Mouse (Mus musculus) fat pad, adult 2 months (tissue): ENCODE results near the gene Defb19.

ENCODE experiments used
- DNase-seq: peaks from one replicate; pipeline ENCODE4 v3.0.0-alpha.2; 2011; ENCODE audit warnings: low read depth, low spot score; ENCODE audit errors: extremely low read depth

Defb19 gene

DNA sequence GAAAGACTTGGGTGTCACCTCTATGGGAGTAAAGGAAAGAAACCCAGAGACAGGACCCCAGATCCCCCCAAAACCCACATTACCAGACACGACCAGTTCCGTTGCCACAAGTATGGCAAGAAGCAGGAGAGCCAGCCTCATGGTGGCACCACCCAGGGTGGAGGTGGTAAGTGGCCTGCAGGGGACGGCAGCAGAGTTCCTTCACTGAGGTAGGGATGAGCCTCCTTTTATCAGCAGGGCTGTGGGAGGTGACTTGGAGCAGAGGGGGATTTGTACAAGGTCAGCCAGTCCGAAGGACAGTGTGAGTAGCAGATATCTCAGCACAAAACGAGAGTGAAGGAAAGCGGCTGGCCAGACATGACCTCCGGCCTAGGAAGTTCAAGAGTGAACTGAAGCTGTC, at the start of gene Defb19:
Defb19 (minus strand) TSS at position 206 of the 400 bp plus-strand sequence.
- DNase-seq = no peak

DNA sequence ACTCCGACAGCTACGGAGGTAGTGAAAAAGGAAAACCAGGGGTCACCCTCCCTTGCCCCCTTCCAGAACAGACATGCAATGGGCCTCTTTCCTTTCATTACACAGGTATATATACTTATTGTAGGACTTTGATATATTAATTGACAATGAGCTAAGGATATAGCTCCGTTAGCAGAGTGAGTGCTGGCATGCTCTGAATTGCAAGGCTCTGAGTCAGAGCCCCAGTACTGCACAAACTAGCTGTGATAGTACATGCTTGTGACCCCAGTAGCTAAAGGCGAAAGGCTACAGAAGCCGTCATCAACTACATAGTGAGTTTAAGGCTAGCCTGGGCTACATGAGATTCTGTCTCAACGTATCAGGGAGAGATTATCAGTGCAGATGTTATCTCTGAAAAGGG, 49.8 kb upstream of the Defb19 start:
- no peak for DNase-seq

DNA sequence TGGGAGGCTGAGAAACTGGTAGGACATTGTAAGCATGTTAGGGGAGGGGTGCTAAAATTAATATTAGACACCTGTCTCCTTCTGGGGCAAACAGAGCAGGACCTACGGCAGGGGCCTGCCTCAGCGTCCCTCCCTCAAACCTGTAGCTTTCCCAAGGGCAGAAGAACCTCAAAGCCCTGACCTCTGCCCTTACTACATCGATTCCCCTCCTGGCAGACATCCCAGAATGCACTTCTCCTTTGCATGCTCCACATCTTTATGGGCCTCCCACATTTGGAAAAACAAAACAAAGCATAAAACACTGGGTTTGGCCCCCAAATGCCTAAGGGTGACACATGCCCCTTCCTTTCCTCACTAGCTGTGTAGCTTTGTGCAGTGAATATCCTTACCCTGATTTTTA, 49.1 kb upstream of the Defb19 start:
- no peak for DNase-seq

DNA sequence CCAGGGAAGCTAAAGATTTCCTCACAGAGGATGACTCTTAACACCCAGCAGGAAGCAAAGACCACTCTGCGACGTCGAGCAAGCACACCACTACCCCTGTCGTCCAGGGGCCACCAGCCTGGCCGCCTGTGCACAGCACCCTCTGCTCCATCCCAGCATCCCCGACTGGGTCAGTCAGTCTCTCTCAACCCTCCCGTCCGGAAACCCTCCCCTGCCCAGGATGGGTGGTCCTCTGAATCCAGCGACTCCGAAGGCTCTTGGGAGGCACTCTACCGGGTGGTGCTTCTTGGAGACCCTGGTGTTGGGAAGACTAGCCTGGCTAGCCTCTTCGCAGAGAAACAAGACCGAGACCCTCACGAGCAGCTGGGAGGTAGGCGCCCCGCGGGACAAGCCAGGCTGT, 48.0 kb upstream of the Defb19 start:
- no peak for DNase-seq

DNA sequence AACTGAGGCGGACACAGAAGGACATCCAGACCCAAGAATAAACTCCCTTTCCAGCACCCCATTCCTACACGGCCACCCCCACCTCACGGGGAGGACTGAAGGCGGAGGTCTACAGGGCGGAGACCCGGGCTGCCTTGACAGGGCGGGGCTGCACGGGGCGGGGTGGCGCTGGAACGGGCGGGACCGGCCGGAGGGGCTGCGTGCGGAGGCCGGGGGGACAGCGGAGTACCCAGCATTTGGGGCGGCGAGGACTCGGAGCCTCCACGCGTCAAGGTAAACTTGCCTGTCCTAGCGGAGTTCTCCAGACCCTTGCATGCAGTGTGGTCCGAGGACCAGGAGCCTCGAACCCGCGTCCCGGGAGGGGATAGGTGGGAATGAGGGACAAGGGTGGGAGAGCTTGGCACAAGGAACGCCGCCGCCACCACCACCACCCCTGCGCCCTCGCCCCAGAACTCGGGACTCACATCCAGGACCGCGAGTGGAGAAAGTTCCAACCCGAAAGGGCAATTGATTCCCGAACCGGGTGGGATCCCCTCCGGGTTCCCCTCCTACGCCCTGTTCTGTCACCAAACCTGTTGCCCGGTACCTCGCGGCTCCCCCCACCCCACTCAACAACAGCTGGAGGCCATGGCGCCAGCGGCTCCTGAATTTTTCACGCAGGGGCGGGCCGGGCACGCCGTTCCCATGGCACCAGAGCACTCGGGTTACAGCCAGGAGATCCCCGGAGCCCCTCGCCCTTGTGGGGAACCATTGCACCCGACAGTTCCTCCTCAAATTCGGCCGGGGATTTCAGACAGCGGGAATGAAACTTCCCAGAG, 46.9 kb upstream of the Defb19 start, which contains the start of gene Rem1:
Rem1 (plus strand) TSS at position 178 of the 818 bp plus-strand sequence.
- DNase-seq = no peak

DNA sequence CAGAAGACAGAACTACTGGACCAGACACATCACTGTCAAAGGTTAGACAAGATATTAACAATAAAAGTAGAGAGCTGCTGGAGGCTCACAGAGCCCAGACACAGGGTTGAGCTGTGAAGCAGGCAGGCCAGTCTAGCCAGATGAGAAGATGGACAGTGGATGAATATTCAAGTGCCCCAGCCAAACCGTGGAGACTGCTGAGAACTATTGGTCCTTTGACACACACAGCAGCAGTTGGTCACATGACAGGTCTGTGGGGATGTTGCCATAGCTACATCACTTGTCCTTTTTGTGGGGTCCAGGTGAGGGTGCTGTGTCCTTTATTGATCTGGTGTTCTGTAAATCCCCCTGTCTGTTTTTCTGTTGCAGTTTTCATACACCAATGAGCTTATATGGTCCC, 45.1 kb upstream of the Defb19 start:
- no peak for DNase-seq

DNA sequence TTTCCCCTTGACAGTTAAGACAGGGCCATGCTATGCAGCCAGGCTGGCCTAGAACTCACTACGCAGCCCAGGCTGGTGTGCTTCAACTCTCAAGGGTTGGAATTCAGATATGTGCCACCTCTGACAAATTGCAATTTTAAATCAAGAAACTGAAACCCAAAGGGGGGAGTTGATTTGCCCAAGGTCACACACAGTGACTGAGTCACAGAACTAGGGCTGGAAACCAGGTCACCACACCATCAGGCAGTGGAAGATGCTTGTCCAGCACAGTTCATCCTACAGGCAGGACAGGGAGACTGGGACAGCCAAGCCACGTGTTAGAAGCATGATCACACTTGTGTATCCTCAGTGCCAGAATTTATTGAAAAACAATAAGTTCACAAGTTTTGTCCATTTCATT, 44.5 kb upstream of the Defb19 start:
- no peak for DNase-seq

DNA sequence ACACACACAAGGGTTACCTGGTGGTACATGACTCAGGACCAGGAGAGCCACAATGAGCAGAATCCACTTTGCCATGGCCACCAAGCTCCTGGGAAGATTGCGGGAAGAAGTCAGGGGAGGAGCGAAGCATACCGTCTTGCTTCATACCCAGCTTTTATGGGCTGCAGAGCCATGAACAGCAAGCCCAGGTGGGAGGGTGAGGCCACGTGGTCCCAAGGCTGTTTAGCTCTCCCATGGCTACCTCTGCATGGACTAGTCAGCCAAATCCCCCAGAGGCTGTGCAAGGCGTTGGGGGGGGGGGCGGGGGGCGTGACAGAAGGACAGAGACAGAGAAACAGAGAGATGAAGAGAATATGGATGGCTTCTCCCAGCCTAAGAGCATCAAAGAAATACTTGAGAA, 42.8 kb upstream of the Defb19 start, which contains the start of gene Defb25:
Defb25 (minus strand) TSS at position 101 of the 400 bp plus-strand sequence.
- DNase-seq = no peak

DNA sequence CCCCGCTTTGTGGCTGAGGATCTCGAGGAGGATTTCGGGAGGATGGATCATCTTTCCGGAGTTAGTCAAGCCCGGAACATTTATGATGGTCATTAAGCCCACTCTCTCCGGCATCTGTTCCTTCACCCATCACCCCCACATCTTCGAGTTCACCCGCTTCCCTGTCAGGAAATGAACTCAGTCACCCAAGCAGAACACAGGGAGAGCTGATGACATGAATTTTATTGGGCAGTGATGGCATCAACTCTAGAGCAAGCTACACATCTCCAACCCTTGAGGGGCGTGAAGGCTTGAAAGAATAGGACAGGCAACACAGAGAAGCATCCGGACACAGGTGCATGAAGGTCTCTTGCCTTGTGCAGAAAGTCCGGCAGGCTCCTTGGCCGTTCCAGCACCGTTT, 42.0 kb upstream of the Defb19 start:
- DNase-seq = no peak

DNA sequence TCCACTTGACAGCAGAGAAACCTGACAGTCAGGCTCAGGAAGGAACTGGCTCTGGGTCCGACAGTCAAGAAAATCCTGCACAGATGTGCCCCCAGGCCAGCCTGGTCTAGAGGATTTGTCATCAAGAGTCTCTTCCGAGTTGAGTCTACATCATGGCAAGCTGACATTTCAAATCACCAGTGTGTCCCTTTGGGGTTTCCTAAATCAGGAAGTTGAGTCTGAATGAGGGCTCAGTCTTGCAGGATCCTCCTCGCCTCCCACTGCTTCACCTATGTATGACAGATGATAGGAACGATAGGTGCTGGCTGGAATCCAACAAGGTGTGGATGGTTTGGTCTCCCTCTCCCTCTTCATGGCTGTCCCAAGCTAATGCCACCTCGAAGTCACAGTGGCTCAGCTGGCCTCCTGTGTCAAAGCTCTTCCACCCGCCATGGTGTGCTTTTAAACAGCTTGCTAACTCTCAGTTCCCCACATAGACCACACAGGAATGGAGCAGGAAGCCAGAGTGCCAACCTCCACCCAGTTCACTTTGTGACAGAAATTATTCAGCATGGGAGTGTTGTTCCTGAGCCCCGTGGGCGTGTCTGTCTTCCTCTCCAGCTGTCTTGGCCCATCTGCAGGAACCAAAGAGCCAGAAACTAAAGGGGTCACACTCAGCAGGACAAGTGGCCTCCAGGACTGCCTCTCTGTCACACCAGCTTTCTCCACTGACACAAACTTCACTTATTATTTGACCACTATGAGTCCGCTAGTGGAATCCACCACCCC, 40.4 kb upstream of the Defb19 start:
- DNase-seq = no peak

DNA sequence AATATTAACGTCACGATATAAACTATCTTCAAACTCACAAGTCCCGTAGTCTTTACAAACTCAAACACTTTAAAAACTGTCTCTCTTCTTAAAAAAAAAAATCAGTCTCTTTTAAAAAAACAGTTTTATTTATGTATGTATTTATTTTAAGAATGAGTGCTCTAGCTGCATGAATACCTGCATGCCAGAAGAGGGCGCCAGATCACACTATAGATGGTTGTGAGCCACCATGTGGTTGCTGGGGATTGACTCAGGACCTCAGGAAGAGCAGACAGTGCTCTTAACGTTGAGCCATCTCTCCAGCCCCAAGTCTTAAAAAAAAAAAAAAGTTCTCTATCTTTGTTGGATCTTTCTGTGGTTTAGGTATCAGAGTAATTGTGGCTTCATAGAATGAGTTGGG, 37.3 kb upstream of the Defb19 start:
- no peak for DNase-seq

DNA sequence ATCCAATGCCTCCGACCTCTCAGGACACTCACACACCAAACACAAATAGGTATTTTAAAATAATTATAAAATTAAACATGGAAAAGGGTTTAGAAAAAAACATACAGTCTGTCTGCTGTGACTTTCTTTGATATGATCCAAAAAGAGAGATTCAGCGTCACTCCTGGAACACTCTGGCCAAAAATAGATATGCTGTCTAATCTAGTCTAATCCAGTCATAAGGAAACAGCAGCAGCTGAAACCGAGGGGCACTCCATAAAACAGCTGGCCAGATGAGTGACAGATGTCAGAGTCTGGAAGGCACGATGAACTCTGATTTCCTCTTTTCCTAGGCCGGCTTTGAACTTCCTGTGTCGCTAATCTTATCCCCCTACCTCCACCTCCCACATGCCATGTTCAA, 36.4 kb upstream of the Defb19 start:
- DNase-seq = no peak

DNA sequence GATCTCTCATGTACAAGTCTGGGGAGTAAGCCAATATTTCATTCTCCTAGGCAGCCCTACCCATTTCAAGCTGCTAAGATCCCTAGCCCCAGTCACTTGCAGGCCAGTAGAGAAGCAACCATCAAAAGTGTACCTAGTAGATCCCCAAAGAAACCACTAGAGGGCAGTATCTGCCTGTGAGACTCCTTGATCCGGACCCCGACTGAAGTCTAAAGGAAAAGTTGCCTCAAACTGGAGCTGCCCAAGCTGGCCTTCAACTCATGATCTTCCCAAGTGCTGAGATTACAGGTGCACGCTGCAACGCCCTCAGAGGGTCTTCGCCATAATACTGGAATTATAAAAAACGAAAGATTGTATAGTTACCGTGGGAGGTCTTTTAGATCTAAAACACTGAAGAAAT, 35.5 kb upstream of the Defb19 start:
- no peak for DNase-seq

DNA sequence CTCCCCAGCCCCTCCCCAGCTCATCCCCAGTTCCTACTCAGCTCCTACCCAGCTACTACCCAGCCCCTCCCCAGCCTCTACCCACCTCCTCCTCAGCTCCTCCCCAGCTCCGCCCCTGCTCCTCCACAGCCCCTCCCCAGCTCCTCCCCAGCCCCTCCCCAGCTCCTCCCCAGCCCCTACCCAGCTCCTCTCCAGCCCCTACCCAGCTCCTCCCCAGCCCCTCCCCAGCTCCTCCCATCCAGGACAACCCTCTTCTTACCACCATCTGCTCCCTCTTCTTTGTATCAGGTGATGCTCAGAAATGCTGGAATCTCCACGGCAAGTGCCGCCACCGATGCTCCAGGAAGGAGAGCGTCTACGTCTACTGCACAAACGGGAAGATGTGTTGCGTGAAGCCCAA, 32.1 kb upstream of the Defb19 start:
- DNase-seq = no peak

DNA sequence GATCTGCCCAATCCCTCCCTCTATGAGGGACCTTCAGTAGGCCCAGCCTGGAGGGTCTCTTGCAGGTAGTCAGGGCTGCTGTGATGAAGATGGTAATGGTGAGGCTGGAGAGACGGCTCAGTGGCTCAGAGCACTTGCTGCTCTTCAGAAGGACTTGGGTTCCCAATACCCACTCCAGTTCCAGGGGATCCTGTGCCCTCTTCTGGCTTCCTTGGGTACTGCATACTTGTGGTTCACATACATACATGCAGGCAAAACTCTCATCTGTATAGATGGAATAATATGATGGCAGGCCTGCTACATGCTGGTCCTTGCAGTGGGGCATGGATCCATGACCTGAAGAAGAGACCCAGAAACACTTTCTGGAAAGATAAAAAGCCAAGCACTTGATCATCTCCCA, 28.6 kb upstream of the Defb19 start:
- no peak for DNase-seq

DNA sequence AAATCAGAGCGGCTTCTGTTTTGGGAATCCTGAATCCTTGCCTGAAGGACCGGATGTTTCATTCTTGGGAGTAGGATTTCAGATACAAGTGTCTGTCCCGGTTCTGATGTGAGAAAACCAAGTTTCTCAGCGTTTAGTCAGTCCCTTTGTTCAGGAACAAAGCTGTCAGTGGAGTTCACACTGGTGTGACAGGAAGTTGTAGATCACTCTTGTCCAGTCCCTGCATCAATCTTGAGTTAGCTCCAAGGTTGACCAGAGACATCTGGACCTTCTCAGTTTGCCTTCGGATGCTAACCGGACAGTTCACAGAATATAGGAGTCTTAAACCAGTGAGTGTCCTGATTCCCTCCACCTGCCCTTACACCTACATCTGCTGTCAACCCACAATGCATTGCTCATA, 27.6 kb upstream of the Defb19 start:
- no peak for DNase-seq

DNA sequence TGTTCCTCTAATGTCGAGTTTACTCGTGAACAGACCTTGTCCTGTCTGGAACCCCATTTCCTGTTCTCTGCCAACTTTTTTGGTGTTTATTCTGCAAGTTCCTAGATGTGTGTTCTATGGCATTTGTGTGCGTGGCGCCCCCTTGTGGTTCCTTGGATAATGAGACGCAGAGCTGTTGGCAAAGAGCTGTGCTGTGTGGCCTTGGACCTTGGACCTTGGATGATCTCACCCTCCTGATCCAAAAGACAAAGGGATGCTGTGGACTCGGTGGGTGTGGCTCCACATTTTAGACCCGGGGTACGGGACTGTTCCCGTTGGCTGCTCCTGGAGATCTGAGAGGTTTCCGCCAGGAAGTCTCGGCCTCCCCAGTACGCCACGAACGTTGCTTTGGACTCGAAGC, 23.9 kb upstream of the Defb19 start, which contains the start of gene Defb36:
Defb36 (plus strand) TSS at position 271 of the 400 bp plus-strand sequence.
- no peak for DNase-seq

DNA sequence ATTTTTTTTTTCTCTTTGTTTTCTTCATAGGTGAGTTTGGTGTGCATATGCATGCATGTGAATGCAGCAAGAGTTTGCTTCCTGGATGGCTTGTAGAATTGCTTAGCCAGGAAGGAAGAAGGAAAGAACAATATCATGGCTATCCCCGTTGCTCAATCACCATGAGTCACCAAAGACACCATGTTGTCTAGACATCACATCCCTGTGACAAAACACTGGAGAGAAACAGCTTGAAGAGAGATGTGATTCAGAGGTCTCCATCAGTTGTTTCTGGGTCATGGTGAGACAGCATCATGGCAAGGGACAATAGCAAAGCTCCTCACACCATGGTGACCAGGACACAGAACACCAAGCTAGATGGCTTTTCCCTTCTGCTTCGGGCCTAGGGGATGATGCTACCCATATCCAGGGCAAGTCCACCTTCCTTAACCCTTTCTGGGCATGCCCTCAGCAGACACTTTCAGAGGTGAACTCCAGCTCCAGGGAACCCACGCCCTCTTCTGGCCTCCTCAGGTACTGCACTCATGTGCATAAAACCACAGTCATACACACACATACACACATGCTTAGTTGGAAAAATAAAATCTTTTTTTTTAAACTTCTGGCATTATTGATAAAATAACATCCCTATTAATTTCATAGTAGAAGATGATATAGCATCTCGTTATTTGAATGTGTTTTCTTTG, 21.3 kb upstream of the Defb19 start:
- DNase-seq = no peak

DNA sequence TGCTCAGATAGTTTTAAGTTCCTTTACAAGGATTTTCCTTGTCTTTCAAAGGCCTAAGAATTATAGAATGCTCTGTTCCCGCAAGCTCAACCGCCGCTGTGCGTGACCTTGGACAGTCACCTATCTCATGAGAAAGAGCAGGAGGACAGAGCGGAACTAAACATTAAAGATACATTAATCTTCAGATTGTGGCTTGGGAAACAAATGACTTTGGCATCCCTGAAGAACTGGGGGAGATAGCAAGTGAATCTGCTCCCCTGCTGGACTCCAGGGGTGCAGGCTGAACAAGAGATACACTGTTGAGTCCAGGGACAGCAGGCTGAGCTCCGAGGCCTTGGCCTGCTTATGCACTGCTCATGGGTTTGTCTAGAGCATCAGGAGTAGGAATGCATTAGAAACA, 20.0 kb upstream of the Defb19 start:
- no peak for DNase-seq

DNA sequence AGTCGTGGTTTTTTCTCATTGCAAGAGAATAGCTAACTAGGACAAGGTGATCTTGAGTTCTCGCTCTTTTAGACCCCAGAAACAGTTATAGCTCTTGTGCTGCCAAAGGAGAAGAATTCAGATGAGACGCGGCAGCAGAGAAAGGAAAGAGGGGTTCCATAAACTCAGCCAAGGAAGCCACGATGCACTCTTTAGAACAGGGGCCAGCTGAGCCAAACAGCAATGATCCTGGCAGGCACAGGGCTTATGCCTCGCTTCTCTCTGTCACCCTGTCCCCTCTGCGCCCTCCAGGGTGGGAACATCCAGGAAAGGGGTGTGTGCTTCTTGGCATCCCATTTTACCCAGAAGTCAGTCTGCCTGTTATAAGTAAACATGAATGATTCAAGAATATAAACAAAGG, 19.2 kb upstream of the Defb19 start, which contains the start of gene Defb45:
Defb45 (minus strand) TSS at position 101 of the 400 bp plus-strand sequence.
- no peak for DNase-seq

DNA sequence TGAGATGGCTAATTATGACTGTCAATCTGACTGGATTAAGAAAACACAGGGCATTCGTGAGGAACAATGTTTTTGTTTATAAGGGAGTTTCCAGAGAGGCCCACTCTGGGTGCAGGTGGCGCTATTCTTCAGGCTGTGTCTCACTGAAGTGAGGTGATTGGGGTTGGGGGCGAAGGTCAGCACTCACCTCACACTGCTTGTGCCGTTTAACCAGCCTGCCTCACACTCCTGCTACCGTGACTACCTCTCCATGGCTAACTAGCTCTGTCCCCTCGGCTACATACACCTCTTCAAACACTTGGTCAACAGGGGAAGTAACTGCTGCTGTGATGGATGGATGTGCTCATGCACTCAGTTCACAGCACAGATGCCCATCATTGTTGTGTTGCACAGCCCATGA, 8.9 kb upstream of the Defb19 start:
- no peak for DNase-seq
